Mouse (Mus musculus) myocyte (in vitro differentiated cells): ENCODE results near the gene Tor2a. TPM values are rescaled to one million over a fixed set of nuclear protein-coding genes. Genes with fewer than 3 reads are reported as not detected.

Experiments used
- H3K27me3 ChIP-seq: one replicate; pipeline ENCODE4 v1.6.1; 2011; ENCODE audit not compliant: control insufficient read depth, insufficient read depth, insufficient read length
- H3K36me3 ChIP-seq: one replicate; pipeline ENCODE4 v1.6.1; 2011; ENCODE audit not compliant: control insufficient read depth, insufficient read depth
- H3K4me2 ChIP-seq: one replicate; pipeline ENCODE4 v1.6.1; 2011; ENCODE audit warnings: low read depth, control low read depth
- H3K4me3 ChIP-seq: one replicate; pipeline ENCODE4 v1.5.1; 2011; ENCODE audit warnings: mild to moderate bottlenecking, control low read depth, moderate library complexity
- H3K79me2 ChIP-seq: one replicate; pipeline ENCODE4 v1.6.1; 2011; ENCODE audit not compliant: control insufficient read depth, insufficient read depth
- H3ac ChIP-seq: one replicate; pipeline ENCODE4 v1.6.1; 2011; ENCODE audit not compliant: control insufficient read depth, insufficient read length
- CEBPB ChIP-seq: IDR thresholded peaks from 2 replicates; pipeline ENCODE4 v1.6.1; 2011; ENCODE audit warnings: mild to moderate bottlenecking, moderate library complexity; ENCODE audit not compliant: poor library complexity, insufficient read depth, severe bottlenecking
- E2F4 ChIP-seq: IDR thresholded peaks from one replicate; pipeline ENCODE4 v1.6.1; 2011; ENCODE audit warnings: mild to moderate bottlenecking, control low read depth, moderate library complexity; ENCODE audit not compliant: insufficient read depth
- MAX ChIP-seq: IDR thresholded peaks from one replicate; pipeline ENCODE4 v1.6.1; 2011; ENCODE audit warnings: low read depth, mild to moderate bottlenecking, control low read depth
- MYOD1 ChIP-seq, 3 experiments: IDR thresholded peaks; one replicate each; pipeline ENCODE4 v1.6.1; 2011; ENCODE audit warnings: control low read depth in 2 of 3, low read depth in 2 of 3, mild to moderate bottlenecking in 2 of 3, moderate library complexity in 1 of 3; ENCODE audit not compliant: insufficient read length in 2 of 3, control insufficient read depth in 1 of 3
- MYOG ChIP-seq, 3 experiments: IDR thresholded peaks; one replicate each; pipeline ENCODE4 v1.6.1; 2011; ENCODE audit warnings: control low read depth in 2 of 3, low read depth in 2 of 3, mild to moderate bottlenecking in 2 of 3; ENCODE audit not compliant: insufficient read length in 2 of 3, control insufficient read depth in 1 of 3, insufficient read depth in 1 of 3
- POLR2A ChIP-seq: IDR thresholded peaks from one replicate; pipeline ENCODE4 v1.6.1; 2011; ENCODE audit warnings: low read depth, mild to moderate bottlenecking, control low read depth, moderate library complexity; ENCODE audit not compliant: insufficient read length
- POLR2AphosphoS2 ChIP-seq: IDR thresholded peaks from one replicate; pipeline ENCODE4 v1.6.1; 2011; ENCODE audit warnings: low read depth, control low read depth; ENCODE audit not compliant: insufficient read length
- REST ChIP-seq: IDR thresholded peaks from one replicate; pipeline ENCODE4 v1.6.1; 2011; ENCODE audit warnings: mild to moderate bottlenecking, control low read depth, moderate library complexity; ENCODE audit not compliant: insufficient read depth, insufficient read length
- SRF ChIP-seq: IDR thresholded peaks from one replicate; pipeline ENCODE4 v1.6.1; 2011; ENCODE audit warnings: low read depth; ENCODE audit not compliant: control insufficient read depth, insufficient read length
- TCF12 ChIP-seq: IDR thresholded peaks from one replicate; pipeline ENCODE4 v1.6.1; 2011; ENCODE audit warnings: mild to moderate bottlenecking, control low read depth; ENCODE audit not compliant: poor library complexity, insufficient read depth, severe bottlenecking
- TCF3 ChIP-seq: IDR thresholded peaks from one replicate; pipeline ENCODE4 v1.6.1; 2011; ENCODE audit warnings: low read depth, control low read depth; ENCODE audit not compliant: insufficient read length
- USF1 ChIP-seq: IDR thresholded peaks from one replicate; pipeline ENCODE4 v1.6.1; 2011; ENCODE audit warnings: low read depth, mild to moderate bottlenecking, control low read depth, moderate library complexity
- polyA plus RNA-seq: library from polyadenylated mRNA; unstranded; fragments of >200 nt; fragmentation: generic; extraction: Trizol; gene quantifications from one replicate; pipeline ENCODE4 v1.2.1, GENCODE M21; 2012; ENCODE audit warnings: missing spikeins

Gene Tor2a
- polyA plus RNA-seq, 1 experiment, result 37.3 TPM

GRCm38 (mm10) chr2:32795748-32796418, 38.8 kb downstream of the Tor2a start:
- H3K27me3 ChIP-seq, result no peaks in the 10 kb centered on the region
- no peak overlapping the region for H3K4me2 ChIP-seq
- no peak for TF ChIP-seq MYOG (IDR thresholded peaks at IDR 0.05; ENCODE audit: control insufficient read depth in 1 of 3, insufficient read depth in 1 of 3, insufficient read length in 2 of 3, low read depth in 2 of 3)
- TF ChIP-seq TCF12, result no peak
- TF ChIP-seq SRF, result no peak
- no peak for TF ChIP-seq MAX
- peaks cover 22% of the 10 kb centered on the region for H3K36me3 ChIP-seq
- no peak overlapping the region for H3K4me3 ChIP-seq
- H3ac ChIP-seq, result no peak overlapping the region
- no peaks in the 10 kb centered on the region for H3K79me2 ChIP-seq

GRCm38 (mm10) chr2:32798251-32798962, 41.4 kb downstream of the Tor2a start:
- TF ChIP-seq USF1 (no peak), E2F4 (no peak), TCF12 (no peak), POLR2A (no peak), REST (no peak), POLR2AphosphoS2 (no peak), MAX (no peak), MYOD1 (IDR thresholded peaks at IDR 0.05; ENCODE audit: control insufficient read depth in 1 of 3, insufficient read length in 2 of 3, low read depth in 2 of 3) (no peak), TCF3 (no peak), MYOG (IDR thresholded peaks at IDR 0.05; ENCODE audit: control insufficient read depth in 1 of 3, insufficient read depth in 1 of 3, insufficient read length in 2 of 3, low read depth in 2 of 3) (no peak), CEBPB (no peak), SRF (no peak)
- Histone ChIP-seq H3K4me2 (no peak overlapping the region), H3K27me3 (no peaks in the 10 kb centered on the region), H3K79me2 (no peaks in the 10 kb centered on the region), H3K4me3 (no peak overlapping the region), H3ac (no peak overlapping the region), H3K36me3 (peaks cover 25% of the 10 kb centered on the region)

- H3K36me3 ChIP-seq, result peaks cover 24% of the 10 kb centered on the region
- H3K4me2 ChIP-seq, result no peak overlapping the region
- TF ChIP-seq USF1 (no peak), REST (no peak), POLR2A (no peak), CEBPB (no peak), MYOG (IDR thresholded peaks at IDR 0.05; ENCODE audit: control insufficient read depth in 1 of 3, insufficient read depth in 1 of 3, insufficient read length in 2 of 3, low read depth in 2 of 3) (no peak), POLR2AphosphoS2 (no peak), MYOD1 (IDR thresholded peaks at IDR 0.05; ENCODE audit: control insufficient read depth in 1 of 3, insufficient read length in 2 of 3, low read depth in 2 of 3) (no peak), MAX (no peak), SRF (no peak), TCF12 (no peak), E2F4 (no peak), TCF3 (no peak)
- H3K79me2 ChIP-seq, result no peaks in the 10 kb centered on the region
- no peaks in the 10 kb centered on the region for H3K27me3 ChIP-seq
- H3K4me3 ChIP-seq, result no peak overlapping the region
- H3ac ChIP-seq, result no peak overlapping the region
These were observed 52.0 kb downstream of the Tor2a start for GRCm38 (mm10) chr2:32808816-32809566.

Other genes starting within 250 kb of the Tor2a start
- 1.7 TPM for gene Fam102a, start 221.9 kb upstream of the Tor2a start, polyA plus RNA-seq
- gene Dpm2, start 186.4 kb upstream of the Tor2a start, polyA plus RNA-seq, result 47.5 TPM
- gene Pip5kl1, start 182.4 kb upstream of the Tor2a start, polyA plus RNA-seq, result 0.10 TPM
- gene 9430097D07Rik, start 181.6 kb upstream of the Tor2a start, polyA plus RNA-seq, result 0.04 TPM
- gene St6galnac4, start 170.1 kb upstream of the Tor2a start, polyA plus RNA-seq, result 75.4 TPM
- gene St6galnac6, start 157.5 kb upstream of the Tor2a start, polyA plus RNA-seq, result 48.7 TPM
- gene Ak1, start 135.5 kb upstream of the Tor2a start, polyA plus RNA-seq, result 265 TPM
- gene Eng, start 110.6 kb upstream of the Tor2a start, polyA plus RNA-seq, result 1.6 TPM
- gene Fpgs, start 53.1 kb upstream of the Tor2a start, polyA plus RNA-seq, result 20.7 TPM
- gene Cdk9, start 44.2 kb upstream of the Tor2a start, polyA plus RNA-seq, result 76.6 TPM
- 0.52 TPM for gene Sh2d3c, start 36.2 kb upstream of the Tor2a start, polyA plus RNA-seq
- not detected for gene 6330409D20Rik, start 16.2 kb upstream of the Tor2a start, polyA plus RNA-seq
- gene Ttc16, start 18.4 kb downstream of the Tor2a start, polyA plus RNA-seq, result 0.16 TPM
- 74.1 TPM for gene Ptrh1, start 18.6 kb downstream of the Tor2a start, polyA plus RNA-seq
- 0.30 TPM for gene Cfap157, start 27.2 kb downstream of the Tor2a start, polyA plus RNA-seq
- gene Stxbp1, start 90.0 kb downstream of the Tor2a start, polyA plus RNA-seq, result 32.2 TPM
- 204 TPM for gene Fam129b, start 118.9 kb downstream of the Tor2a start, polyA plus RNA-seq
- gene Rpl12, start 204.3 kb downstream of the Tor2a start, polyA plus RNA-seq, result 2,628 TPM
- 11.5 TPM for gene Lrsam1, start 204.4 kb downstream of the Tor2a start, polyA plus RNA-seq
- gene Slc2a8, start 224.8 kb downstream of the Tor2a start, polyA plus RNA-seq, result 13.5 TPM